Mouse (Mus musculus) 416B (cell line): ENCODE data around the gene Notum.

Source experiments
- DNase-seq: peaks from one replicate; pipeline ENCODE4 v3.0.0; 2011; ENCODE audit warnings: low read depth

Gene Notum

GRCm38 (mm10) chr11:120673594-120674122, 12.7 kb upstream of the Notum start:
- DNase-seq: no peak

GRCm38 (mm10) chr11:120672687-120673593, 12.0 kb upstream of the Notum start, which contains the start of gene Aspscr1:
TSS of gene Aspscr1 (plus strand) at chr11:120672973.
- DNase-seq: peak; percentile 96

- no peak for DNase-seq
Observed at GRCm38 (mm10) chr11:120666617-120667016, 5.6 kb upstream of the Notum start.

DNA sequence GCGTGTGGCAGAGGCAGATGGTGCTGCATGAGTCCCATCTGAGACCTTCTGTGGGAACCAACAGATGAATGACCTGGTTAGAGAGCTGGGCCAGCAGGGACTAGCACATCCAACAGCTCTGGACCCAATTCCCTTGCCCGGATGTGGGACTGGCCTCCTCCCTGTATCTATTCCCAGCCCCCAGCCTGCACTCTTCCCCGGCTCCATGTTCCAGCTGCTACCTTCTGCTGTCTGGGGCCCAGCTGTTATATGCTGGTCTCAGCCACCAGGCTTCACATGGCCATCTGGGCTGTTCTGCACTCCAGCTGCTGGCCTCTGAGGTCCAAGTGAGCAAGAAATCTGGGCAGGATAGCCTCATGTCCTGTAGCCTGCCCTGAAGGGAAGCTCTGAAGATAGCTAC, 4.4 kb upstream of the Notum start:
- DNase-seq: no peak

DNA sequence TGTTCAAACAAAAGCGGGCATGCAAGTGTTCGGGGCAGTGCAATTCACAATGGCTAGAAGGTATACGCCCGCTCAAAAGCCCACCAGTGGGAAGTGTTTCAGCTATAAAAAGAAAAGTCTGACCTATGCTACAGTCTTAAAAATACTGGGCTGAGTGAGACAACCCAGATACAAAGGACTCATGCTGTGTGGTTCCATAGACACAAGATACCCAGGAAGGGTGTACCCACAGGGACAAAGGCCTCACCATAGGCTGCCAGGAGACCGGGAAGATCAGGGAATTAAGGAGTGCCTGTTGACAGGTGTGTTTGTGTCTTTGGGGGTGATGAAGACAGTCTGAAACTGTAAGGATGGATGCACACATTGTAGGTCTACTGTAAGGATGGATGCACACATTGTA, 2.7 kb upstream of the Notum start:
- no peak for DNase-seq

DNA sequence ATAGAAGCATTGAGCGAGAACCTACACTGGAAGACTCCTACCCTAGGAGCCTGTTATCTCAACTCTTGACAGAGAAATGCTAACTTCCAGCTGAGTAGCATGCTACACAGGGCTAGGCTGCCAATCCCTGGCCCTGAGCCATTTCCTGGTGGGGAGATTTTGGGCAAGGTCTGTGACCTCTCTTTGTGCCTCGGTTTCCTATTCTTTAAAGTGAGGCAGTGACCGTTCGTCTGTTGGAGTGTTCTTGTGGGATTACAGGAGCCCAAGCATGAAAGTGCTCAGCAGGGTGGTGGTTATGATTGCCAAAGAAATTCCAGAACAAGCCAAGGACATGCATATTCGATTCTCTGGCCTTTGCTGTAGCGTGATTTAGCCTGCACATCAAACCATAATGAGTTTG, 1.8 kb upstream of the Notum start:
- DNase-seq: no peak

GRCm38 (mm10) chr11:120660301-120661075, 487 bp downstream of the Notum start:
- DNase-seq: no peak

DNA sequence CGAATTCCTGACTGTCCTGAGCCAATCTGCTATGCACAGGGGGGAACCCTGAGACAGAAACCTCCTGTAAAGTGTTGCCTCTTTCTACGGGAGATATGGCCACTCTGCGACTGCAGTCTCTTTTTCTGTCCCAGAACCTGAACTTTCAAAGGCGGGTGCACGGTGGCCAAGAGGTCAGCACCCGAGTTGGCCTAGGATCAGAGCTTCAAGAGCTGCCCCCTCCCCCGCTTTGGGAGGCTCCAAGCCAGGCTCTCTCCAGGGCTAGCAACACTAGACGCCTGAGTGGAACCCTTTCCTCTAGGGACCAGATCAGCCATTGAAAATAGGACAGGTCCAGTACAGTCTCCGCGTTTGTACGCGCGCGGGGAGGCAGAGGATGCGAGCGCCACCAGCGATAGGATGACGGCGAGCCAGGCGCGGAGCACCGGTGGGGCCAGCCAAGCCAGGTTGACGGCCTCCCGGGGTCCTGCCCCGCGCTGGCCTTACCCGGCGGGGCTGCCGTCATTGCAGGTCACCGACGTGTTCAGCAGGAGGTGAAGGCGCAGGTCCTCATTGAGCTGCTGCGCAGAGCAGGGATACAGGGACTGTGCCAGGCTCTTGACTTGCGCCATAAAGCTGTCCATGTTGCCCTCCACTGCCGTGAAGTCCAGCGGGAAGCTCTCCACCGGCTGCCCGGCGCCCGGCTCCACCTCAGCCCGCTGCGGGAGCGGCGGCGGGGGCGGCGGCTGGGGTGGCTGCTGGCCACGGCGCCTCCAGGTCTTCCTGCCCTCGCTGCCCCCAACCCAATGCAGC, 1.3 kb downstream of the Notum start:
- no peak for DNase-seq

GRCm38 (mm10) chr11:120658876-120659410, 2.0 kb downstream of the Notum start:
- DNase-seq: peak; percentile 67

DNA sequence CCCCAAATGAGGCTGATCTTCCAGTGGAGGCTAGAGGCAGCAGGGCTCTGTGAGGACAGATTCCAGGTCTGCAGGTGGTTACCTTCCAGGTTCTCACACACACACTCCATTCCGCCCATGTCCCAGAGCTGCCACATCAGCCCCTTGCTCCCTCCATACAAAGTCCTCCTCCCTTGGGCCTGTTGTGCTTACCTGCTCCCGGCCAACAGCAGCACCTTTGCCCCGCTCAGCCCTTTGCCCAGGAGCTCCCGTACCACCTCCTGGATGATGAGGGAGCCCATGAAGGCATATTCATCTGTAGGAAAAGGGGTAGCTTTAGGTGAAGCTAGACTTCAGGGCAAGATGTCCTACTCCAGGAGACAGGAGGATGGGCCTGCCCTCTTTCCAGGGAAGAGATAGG, 3.7 kb downstream of the Notum start:
- no peak for DNase-seq

GRCm38 (mm10) chr11:120654741-120655140, 6.2 kb downstream of the Notum start:
- no peak for DNase-seq

- peak; percentile 56 for DNase-seq
Observed at GRCm38 (mm10) chr11:120651872-120652271, 9.1 kb downstream of the Notum start.

GRCm38 (mm10) chr11:120648001-120648476, 12.9 kb downstream of the Notum start, which contains the start of gene Myadml2:
TSS of gene Myadml2 (minus strand) at chr11:120648158.
- peak; percentile 24 for DNase-seq

DNA sequence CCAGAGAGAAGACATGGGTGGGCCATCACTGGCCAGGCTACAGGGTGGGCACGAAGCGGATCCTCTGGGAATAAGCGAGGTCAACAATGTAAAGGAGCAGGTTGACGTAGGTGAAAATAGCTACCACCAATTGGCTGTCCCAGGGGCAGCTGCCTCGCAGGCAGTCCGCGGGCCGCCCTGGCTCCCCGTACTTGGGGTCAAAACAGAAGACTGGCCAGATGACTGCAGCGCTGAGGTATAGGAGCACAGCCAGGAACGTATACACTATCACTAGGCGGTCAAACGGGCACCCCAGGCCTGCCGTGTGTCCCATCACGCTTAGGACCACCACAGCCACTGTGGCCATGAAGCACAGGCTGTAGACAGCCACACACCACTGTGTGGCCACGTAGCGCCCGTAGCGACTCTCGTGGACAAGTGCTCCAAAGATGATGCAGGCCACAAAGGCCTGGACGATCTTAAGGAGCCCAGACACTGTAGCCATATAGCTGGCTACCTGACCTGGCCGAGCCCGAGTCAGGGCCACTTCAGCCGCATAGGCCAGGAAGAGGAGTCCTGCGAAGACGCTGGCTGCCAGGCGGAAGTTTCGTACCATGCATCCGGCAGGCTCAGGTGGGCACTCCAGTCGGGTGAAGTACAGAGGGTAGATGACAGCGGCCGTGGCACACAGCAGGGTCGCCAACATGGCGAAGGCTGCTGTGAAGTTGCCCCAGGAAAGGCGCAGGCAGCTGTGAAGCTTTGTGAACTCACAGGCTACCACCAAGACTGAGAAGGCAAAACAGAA, 13.7 kb downstream of the Notum start:
- DNase-seq: no peak

DNA sequence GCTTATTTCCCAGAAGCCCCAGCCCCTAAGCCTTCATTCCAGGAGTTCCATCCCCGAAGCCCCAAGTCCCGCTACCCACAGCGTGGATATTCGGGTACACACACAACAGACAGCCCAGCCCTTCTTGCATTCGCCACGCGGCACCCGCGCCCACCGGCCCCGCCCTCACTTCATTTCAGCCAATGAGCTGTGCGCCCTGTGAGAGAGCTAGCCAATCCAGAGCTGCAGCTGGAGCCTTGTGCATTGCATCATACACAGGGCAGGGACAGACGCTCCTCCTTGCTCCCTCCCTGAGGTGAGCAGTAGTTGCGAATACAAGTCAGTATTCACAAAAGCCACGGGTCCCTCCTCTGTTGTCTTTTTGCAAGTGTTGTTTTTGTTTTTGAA, 17.4 kb downstream of the Notum start, which contains the start of gene Pycr1:
TSS of gene Pycr1 (minus strand) at position 169 of the 387 bp plus-strand sequence.
- DNase-seq: peak; percentile 95

- DNase-seq: no peak
Observed at GRCm38 (mm10) chr11:120642939-120643600, 17.9 kb downstream of the Notum start.

GRCm38 (mm10) chr11:120641869-120642268, 19.1 kb downstream of the Notum start:
- no peak for DNase-seq

- no peak for DNase-seq
Observed at GRCm38 (mm10) chr11:120641255-120641654, 19.7 kb downstream of the Notum start.

DNA sequence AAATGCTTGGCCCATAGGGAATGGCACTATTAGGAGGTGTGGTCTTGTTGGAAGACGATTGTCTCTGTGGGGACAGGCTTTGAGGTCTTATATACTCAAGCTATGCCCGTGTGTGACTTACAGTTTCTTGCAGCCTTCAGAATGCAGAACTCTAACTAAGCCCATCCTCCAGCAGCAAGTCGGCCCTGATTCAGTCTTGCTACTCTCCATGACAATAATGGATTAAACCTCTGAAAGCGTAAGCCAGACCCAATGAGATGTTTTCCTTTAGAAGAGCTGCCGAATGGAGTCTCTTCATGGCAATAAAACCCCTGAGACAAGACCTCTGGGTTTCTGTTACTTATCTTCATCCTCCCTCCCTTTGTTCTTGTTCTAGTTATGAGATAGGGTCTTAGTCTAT, 26.2 kb downstream of the Notum start:
- no peak for DNase-seq
